Mouse (Mus musculus): Measurements from ENCODE around the gene Serpina11. TPM values are rescaled to one million over a fixed set of nuclear protein-coding genes. Genes with fewer than 3 reads are reported as not detected.

Serpina11 gene
- not detected in 2 replicates for total RNA-seq (2023)

GRCm38 (mm10) chr12:103989857-103990256 lies at the start of gene Serpina11:
TSS of gene Serpina11 (minus strand) at chr12:103989957.

GRCm38 (mm10) chr12:104013620-104014019 lies 23.9 kb upstream of the Serpina11 start, which contains the start of gene Serpina9:
TSS of gene Serpina9 (minus strand) at chr12:104013755.

GRCm38 (mm10) chr12:103958798-103959197 lies 31.0 kb downstream of the Serpina11 start, which contains the start of gene Serpina1e:
TSS of gene Serpina1e (minus strand) at chr12:103958975.

Other genes with a start within 250 kb of the Serpina11 start
- gene Serpina1d, start 216.4 kb downstream of the Serpina11 start, total RNA-seq (2023), result 0.48 TPM in 1 of 2 replicates, not detected in the other
- 1.5 TPM in 1 of 2 replicates, not detected in the other for gene Serpina1b, start 159.6 kb downstream of the Serpina11 start, total RNA-seq (2023)
- gene Serpina1a, start 126.4 kb downstream of the Serpina11 start, total RNA-seq (2023), result 0.57 TPM in 1 of 2 replicates, not detected in the other
- 0.34 and 0.35 TPM in 2 replicates for gene Serpina1c, start 85.1 kb downstream of the Serpina11 start, total RNA-seq (2023)
- gene Serpina1e, start 31.0 kb downstream of the Serpina11 start, total RNA-seq (2023), result 0.45 TPM in 1 of 2 replicates, not detected in the other
- gene Serpina9, start 23.8 kb upstream of the Serpina11 start, total RNA-seq (2023), result not detected in 2 replicates
- not detected in 2 replicates for gene Serpina12, start 54.5 kb upstream of the Serpina11 start, total RNA-seq (2023)
- not detected in 2 replicates for gene Serpina5, start 111.2 kb upstream of the Serpina11 start, total RNA-seq (2023)
- gene Serpina3a, start 122.8 kb upstream of the Serpina11 start, total RNA-seq (2023), result not detected in 2 replicates
- gene Serpina3b, start 138.0 kb upstream of the Serpina11 start, total RNA-seq (2023), result 0.22 TPM in 1 of 2 replicates, not detected in the other
- not detected in 2 replicates for gene Serpina3c, start 163.9 kb upstream of the Serpina11 start, total RNA-seq (2023)
- 0.88 TPM in 1 of 2 replicates, not detected in the other for gene Serpina3f, start 224.6 kb upstream of the Serpina11 start, total RNA-seq (2023)
- gene Serpina3g, start 246.3 kb upstream of the Serpina11 start, total RNA-seq (2023), result 0.73 and 2.4 TPM in 2 replicates